Mouse (Mus musculus) left cerebral cortex, postnatal 10 days (tissue): ENCODE measurements at regions not wholly inside any gene's neighbourhood (a gene's known extent, or its start where the extent isn't known, plus 50 kb on each side); places are given as distances from the start of the nearest gene placed in this dataset.

Experiments
- DNase-seq, 2 experiments: peaks; one replicate each; pipeline ENCODE4 v3.0.0; 2021 to 2022; ENCODE audit warnings: low spot score in 2 of 2, mixed read lengths in 1 of 2; ENCODE audit errors: extremely low spot score in 1 of 2
- intact Hi-C: fragments of 180-260 bp; cut with DNase I; formaldehyde crosslinking; loops from one replicate; pipeline ENCODE4 v1.15.1; 2025

- intact Hi-C loops, result no loop called here
- DNase-seq, result no peak
These were observed 99.1 kb upstream of the Mrps22 start for GRCm38 (mm10) chr9:98700571-98700970.

GRCm38 (mm10) chr9:98697155-98697554 lies 95.7 kb upstream of the Mrps22 start:
- no peak for DNase-seq
- intact Hi-C loops, result no loop called here

GRCm38 (mm10) chr9:98695035-98695434 lies 93.6 kb upstream of the Mrps22 start:
- DNase-seq, result no peak
- intact Hi-C loops, result no loop called here

- DNase-seq, result peak; percentile 15 to 70
- intact Hi-C loops, result no loop called here
These were observed 89.5 kb upstream of the Mrps22 start for GRCm38 (mm10) chr9:98690839-98691516.

GRCm38 (mm10) chr9:98685548-98685947 lies 84.1 kb upstream of the Mrps22 start:
- intact Hi-C loops, result no loop called here
- no peak for DNase-seq

GRCm38 (mm10) chr9:98684336-98684735 lies 82.9 kb upstream of the Mrps22 start:
- no peak for DNase-seq
- intact Hi-C loops, result no loop called here

- intact Hi-C loops, result no loop called here
These were observed 74.2 kb upstream of the Mrps22 start for GRCm38 (mm10) chr9:98675612-98676011.

GRCm38 (mm10) chr9:98673461-98674114 lies 72.1 kb upstream of the Mrps22 start:
- no peak for DNase-seq
- intact Hi-C loops, result no loop called here

More at GRCm38 (mm10) chr9:98675612-98676011, 74.2 kb upstream of the Mrps22 start:
- DNase-seq, result no peak

GRCm38 (mm10) chr9:98672361-98672760 lies 70.9 kb upstream of the Mrps22 start:
- intact Hi-C loops, result no loop called here
- no peak for DNase-seq

- peak in 1 of 2 experiments; percentile 9 for DNase-seq
- intact Hi-C loops, result no loop called here
These were observed 67.2 kb upstream of the Mrps22 start for GRCm38 (mm10) chr9:98668423-98669330.

- intact Hi-C loops, result no loop called here
- no peak for DNase-seq
These were observed 65.6 kb upstream of the Mrps22 start for GRCm38 (mm10) chr9:98667072-98667471.

- intact Hi-C loops, result no loop called here
- DNase-seq, result no peak
These were observed 61.6 kb upstream of the Mrps22 start for GRCm38 (mm10) chr9:98663011-98663410.

GRCm38 (mm10) chr9:98651681-98652080 lies 50.2 kb upstream of the Mrps22 start:
- no peak for DNase-seq
- intact Hi-C loops, result no loop called here
